Mouse (Mus musculus) right cerebral cortex, postnatal 10 days (tissue): ENCODE measurements around the gene Fbxo21.

Experiments used
- DNase-seq, 2 experiments: peaks; one replicate each; pipeline ENCODE4 v3.0.0; 2021; ENCODE audit warnings: low spot score in 2 of 2

The Fbxo21 gene

GRCm38 (mm10) chr5:117976657-117977500, at the start of gene Fbxo21:
Gene Fbxo21, plus strand, starts transcription at chr5:117976730.
- DNase-seq: peak; percentile 98

DNA sequence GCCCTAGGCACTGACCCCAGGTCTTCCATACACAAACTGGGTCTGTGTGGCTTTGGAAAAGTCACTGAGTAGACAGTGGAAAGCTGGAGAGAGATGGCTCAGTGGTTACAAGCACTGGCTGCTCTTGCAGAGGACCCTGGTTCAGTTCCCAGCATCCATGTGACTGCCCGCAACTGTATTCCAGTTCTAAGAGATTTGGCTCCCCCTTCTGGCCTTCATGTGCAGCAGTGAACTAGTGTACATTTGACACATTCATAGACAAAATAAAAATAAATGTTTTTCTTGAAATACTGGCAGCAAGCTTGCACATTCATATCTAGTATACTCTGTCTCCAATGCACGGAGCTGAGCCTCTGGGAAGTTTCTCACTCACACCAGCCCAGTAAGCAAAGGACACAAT, 48.0 kb upstream of the Fbxo21 start:
- DNase-seq: no peak

GRCm38 (mm10) chr5:117932222-117932621, 44.3 kb upstream of the Fbxo21 start:
- no peak for DNase-seq

- DNase-seq: peak; percentile 90 to 94
Observed at GRCm38 (mm10) chr5:117932862-117933261, 43.7 kb upstream of the Fbxo21 start.

GRCm38 (mm10) chr5:117936346-117936745, 40.2 kb upstream of the Fbxo21 start:
- DNase-seq: no peak

- no peak for DNase-seq
Observed at GRCm38 (mm10) chr5:117937186-117937585, 39.3 kb upstream of the Fbxo21 start.

DNA sequence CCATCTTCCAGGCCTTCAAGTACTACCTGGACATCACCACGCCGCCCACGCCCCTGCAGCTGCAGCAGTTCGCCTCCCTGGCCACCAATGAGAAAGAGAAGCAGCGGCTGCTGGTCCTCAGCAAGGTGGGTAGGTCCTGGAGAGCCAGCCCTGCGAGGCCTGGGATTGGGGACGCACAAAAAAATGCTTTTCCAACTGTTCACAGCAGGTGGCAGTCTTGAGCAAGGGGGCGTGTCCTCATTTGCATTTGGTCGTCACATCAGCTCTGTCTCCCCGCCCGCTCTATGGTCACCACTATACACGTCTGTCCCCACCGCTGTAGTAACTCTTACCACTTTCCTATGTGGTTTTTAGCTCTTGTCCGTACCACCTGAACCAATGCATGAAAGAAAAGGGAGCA, 38.3 kb upstream of the Fbxo21 start:
- DNase-seq: peak in 1 of 2 experiments; percentile 45

DNA sequence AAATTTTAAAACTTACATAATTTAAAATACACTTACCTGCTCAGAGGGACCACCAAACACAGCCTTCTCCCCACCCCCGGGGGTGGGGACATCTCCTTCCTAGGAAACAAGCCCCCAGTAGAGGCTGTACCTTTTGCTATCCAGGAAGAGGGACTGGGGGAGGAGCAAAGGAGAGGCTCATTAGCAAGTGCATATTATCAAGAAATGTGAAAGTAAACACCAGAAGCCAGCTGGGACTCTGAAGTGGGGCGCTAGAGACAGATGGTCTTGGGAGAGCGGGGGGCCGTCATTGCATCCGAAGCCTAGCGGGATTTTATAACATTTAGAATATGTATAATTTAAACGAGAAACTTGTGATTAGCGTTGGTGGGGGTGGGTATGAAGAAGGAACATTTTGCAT, 37.1 kb upstream of the Fbxo21 start:
- peak; percentile 72 to 79 for DNase-seq

GRCm38 (mm10) chr5:117941552-117941951, 35.0 kb upstream of the Fbxo21 start:
- no peak for DNase-seq

GRCm38 (mm10) chr5:117946605-117947004, 29.9 kb upstream of the Fbxo21 start:
- DNase-seq: peak; percentile 52 to 77

DNA sequence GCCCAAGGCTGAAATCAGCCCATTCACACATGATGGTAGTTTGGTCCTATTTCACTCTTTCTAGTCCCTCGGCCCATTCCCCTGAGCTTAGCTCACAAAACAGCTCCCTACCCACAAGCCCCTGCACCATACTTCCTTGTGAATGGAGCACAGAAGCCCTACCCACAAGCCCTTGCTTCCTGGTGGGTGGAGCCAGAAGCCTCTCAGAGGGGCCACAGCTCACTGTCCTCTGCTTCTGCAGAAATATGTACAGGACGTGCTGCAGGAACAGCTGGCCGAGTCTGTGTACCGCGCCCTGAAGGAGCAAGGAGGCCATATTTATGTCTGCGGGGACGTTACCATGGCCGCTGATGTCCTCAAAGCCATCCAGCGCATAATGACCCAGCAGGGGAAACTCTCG, 27.1 kb upstream of the Fbxo21 start:
- no peak for DNase-seq

GRCm38 (mm10) chr5:117953893-117954292, 22.6 kb upstream of the Fbxo21 start:
- no peak for DNase-seq

- DNase-seq: no peak
Observed at GRCm38 (mm10) chr5:117954429-117954828, 22.1 kb upstream of the Fbxo21 start.

GRCm38 (mm10) chr5:117955675-117956420, 20.7 kb upstream of the Fbxo21 start:
- no peak for DNase-seq

- no peak for DNase-seq
Observed at GRCm38 (mm10) chr5:117964750-117965149, 11.8 kb upstream of the Fbxo21 start.

GRCm38 (mm10) chr5:117966956-117967355, 9.6 kb upstream of the Fbxo21 start:
- no peak for DNase-seq

DNA sequence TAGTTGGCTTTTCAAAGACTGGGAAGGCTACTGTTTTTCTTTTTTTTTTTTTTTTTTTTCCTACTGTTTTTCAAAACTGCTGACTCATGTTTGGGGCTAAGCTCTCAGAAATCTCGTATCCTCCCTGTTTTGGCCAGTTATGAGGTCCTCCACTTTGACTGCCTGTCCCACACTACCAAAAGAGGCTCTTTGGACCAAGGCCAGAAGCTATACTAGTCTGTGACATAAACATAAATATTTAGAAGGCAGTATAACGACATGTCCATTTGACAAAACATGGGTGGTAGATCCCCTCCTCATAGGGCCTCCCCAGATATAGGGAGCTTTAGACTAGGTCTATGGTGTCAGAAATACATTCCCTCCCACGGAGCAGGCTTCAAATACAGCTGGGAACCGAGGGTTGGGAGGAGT, 8.9 kb upstream of the Fbxo21 start:
- DNase-seq: no peak

DNA sequence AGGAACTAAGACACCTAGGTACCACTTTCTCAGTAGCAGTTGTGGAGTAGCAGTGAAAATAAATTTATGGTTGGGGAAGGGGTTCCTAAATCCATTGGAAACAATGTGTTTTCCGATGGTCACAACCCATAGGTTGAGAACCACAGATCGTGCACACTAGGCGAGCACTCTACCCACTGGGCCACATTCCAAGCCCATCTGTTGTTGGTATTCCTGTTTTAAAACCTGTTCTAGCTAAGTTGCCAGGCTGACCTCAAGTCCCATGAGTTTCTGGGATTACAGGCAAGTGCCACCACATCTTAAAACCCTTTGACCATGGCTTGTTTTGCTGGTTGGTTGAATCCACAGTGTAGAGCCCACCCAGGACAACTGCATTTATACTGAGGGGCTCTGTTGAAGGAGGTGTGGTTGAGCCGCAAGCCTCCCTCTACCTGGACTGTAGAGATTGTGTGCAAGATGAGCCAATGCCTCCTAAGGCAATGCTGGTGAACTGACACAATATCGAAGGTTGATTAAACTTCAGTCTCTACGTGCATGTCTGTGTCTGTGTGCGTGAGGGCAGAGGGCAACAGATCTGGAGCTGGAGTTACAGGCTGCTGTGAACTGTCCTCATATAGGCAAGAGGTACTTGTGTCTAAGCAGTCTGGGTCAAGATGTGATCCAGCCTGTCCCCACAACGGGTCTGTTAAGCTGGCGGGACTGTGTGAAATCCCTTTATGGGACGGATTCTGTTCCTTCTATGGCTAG, 6.7 kb upstream of the Fbxo21 start:
- DNase-seq: no peak

- DNase-seq: no peak
Observed at GRCm38 (mm10) chr5:117976263-117976656, 270 bp upstream of the Fbxo21 start.

- DNase-seq: peak; percentile 71 to 79
Observed at GRCm38 (mm10) chr5:117977501-117978158, 1.1 kb downstream of the Fbxo21 start.

DNA sequence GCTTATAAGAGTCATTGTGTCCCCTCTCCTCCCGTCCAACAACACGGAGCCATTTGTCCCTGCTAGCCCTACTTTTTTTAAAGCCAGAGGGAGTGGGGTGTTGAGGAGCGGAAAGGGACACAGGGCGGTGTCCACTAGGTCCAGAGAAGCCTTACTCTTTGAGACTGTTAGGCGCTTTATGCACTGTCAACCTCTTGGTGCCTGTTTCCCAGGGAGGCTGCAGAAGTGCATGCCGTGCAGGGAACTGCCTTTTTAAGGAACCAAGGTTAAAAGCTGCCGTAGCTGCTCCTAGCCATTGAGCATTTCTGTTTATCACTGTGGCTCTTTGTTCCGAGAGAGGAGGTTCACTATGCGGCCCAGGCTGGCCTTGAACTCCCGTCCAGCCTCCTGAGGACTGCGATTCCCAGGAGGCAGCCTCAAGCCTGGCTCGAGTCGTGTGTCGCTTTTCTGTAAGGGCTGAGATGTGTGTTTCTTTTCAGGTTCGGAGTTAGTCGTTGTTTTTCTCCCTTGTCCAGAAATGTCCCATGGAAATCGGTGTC, 1.7 kb downstream of the Fbxo21 start:
- DNase-seq: no peak
